Mouse (Mus musculus) hindbrain, embryonic 11.5 days (tissue): Measurements from ENCODE around the gene Syt17. TPM values are rescaled to one million over a fixed set of nuclear protein-coding genes. Genes with fewer than 3 reads are reported as not detected.
"Not testable (repeated sequence)": the region's sequence is repeated elsewhere in the genome, so short reads cannot be mapped to it uniquely, and the experiment has no call there.

Source experiments
- ATAC-seq: fragments of 200-750 bp; cut with Nextera tagmentation; 2 replicates; pipeline ENCODE4 v1.8.0; 2017; ENCODE audit warnings: mild to moderate bottlenecking, moderate TSS enrichment, moderate library complexity; ENCODE audit not compliant: low FRiP score
- DNase-seq: peaks from one replicate; pipeline ENCODE4 v3.0.0-alpha.2; 2015; ENCODE audit warnings: low spot score
- H3K27ac ChIP-seq: fragments of 300-500 bp; sonication (generic); 2 replicates; pipeline ENCODE4 v1.5.1; 2014; ENCODE audit warnings: mild to moderate bottlenecking, low read depth, low read length
- H3K27me3 ChIP-seq: fragments of 300-500 bp; sonication (generic); 2 replicates; pipeline ENCODE4 v1.6.1; 2014; ENCODE audit warnings: mild to moderate bottlenecking, low read length, moderate library complexity, mixed read lengths; ENCODE audit not compliant: control insufficient read depth, insufficient read depth
- H3K36me3 ChIP-seq: fragments of 300-500 bp; sonication (generic); 2 replicates; pipeline ENCODE4 v1.6.1; 2014; ENCODE audit warnings: mild to moderate bottlenecking, low read length, moderate library complexity, mixed read lengths; ENCODE audit not compliant: control insufficient read depth, insufficient read depth
- H3K4me1 ChIP-seq: fragments of 300-500 bp; sonication (generic); replicated peaks from 2 replicates; pipeline ENCODE4 v1.6.1; 2014; ENCODE audit warnings: low read length, mixed read lengths; ENCODE audit not compliant: control insufficient read depth, insufficient read depth
- H3K4me2 ChIP-seq: fragments of 300-500 bp; sonication (generic); replicated peaks from 2 replicates; pipeline ENCODE4 v1.6.1; 2014; ENCODE audit warnings: mild to moderate bottlenecking, low read depth, low read length
- H3K4me3 ChIP-seq: fragments of 300-500 bp; sonication (generic); 2 replicates; pipeline ENCODE4 v1.5.1; 2014; ENCODE audit warnings: low read depth, low read length
- H3K9ac ChIP-seq: fragments of 300-500 bp; sonication (generic); 2 replicates; pipeline ENCODE4 v1.6.1; 2014; ENCODE audit warnings: low read depth, low read length
- H3K9me3 ChIP-seq: fragments of 300-500 bp; sonication (generic); 2 replicates; pipeline ENCODE4 v1.6.1; 2016; ENCODE audit warnings: low read length; ENCODE audit not compliant: control insufficient read depth
- WGBS: fragments of 180-500 bp; shearing (Covaris S2); extraction: QIAGEN DNeasy Blood & Tissue Kit; methylation state at CpG from one replicate; pipeline ENCODE4 v1.1.7; 2014; 5-methylcytosine and 5-hydroxymethylcytosine counted together
- polyA plus RNA-seq: library from polyadenylated mRNA; unstranded; fragments of >200 nt; fragmentation: Nextera tagmentation; extraction: Ambion mirVana; gene quantifications from 2 replicates; pipeline ENCODE4 v1.2.1, GENCODE M21; 2014

Syt17 gene
- polyA plus RNA-seq, 1 experiment from 2014 or later = 4.1 TPM

DNA sequence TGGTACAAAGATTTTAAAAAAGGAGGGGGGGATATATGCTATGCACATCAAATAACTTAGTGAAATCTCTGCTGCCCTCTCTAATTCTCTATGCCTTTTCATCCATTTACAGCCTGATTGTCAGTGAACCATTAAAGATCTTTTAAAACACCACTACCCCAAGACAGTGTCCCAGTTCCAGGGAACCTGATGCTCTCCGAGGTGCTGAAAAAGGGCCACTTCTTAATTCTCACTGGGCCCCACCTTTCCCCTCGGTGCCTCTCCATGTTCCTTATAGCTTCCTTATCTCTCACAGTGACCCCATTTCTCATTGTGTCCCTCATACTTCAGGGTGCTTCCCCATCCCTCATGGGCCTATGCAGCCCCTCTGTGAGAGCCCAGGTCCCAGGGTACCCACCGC lies 89.0 kb downstream of the Syt17 start:
- Histone ChIP-seq H3K9ac (no peak overlapping the region), H3K9me3 (no peaks in the 10 kb centered on the region), H3K27ac (no peak overlapping the region), H3K27me3 (no peaks in the 10 kb centered on the region), H3K36me3 (no peaks in the 10 kb centered on the region), H3K4me3 (no peak overlapping the region), H3K4me2 (no peak overlapping the region), H3K4me1 (no peaks in the 10 kb centered on the region)
- no peak for ATAC-seq
- WGBS = 51% methylated on average over 3 of the region's 3 CpGs
- peak; percentile 27 for DNase-seq

DNA sequence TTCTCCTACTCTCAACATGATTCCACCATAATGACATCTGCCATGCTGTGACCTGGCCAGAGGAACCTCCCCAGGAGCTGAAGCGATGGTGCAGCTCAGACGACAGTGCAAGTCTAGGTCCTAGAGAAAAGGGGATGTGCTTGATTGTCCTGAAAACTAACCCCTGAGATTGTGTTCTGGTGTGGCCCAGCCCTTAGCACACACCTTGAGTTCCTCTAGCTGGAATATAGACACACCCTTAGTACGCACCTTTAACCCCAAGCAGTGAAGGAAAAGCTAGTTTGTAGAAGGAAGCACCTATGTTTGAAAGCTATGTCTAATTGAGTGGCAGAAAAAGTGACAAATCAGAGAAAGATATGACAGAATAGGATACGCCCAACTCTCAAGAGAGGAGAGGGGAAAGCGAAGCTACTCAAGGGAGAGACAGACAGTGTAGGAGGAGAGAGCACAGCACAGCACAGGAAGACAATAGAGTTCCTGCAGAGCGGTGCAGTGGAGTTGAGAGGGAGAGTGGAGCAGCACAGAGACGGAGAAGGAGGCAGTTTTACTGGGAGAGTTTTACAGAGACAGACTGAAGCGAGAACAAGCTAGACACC lies 91.5 kb downstream of the Syt17 start:
- H3K9ac ChIP-seq, DNase-seq, H3K4me3 ChIP-seq, ATAC-seq, H3K27ac ChIP-seq, H3K4me2 ChIP-seq, H3K4me1 ChIP-seq, H3K9me3 ChIP-seq, H3K27me3 ChIP-seq, H3K36me3 ChIP-seq: not testable (repeated sequence)
- 78% methylated on average over 8 of the region's 8 CpGs for WGBS

DNA sequence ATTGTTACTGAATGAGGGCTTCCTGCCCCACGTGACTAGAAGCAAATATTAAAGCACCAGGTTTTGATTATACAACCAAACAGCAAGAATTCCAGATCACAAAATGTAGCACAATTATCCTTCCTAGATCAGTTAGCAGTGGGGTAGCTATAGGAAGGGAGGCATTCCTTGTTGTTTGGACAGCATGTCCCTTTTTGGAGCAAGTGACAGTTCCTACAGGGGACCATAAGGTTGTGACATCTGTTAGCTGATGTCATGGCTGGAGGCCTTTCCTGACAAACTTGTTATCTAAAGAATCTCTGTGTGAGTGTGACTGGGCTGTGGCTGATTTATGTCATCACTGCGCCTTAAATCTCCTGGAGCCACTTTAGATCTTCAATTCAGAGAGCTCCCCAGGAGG lies 97.2 kb downstream of the Syt17 start:
- 77% methylated on average over 2 of the region's 2 CpGs for WGBS
- Histone ChIP-seq H3K9ac (no peak overlapping the region), H3K27ac (no peak overlapping the region), H3K4me3 (no peak overlapping the region), H3K36me3 (no peaks in the 10 kb centered on the region), H3K9me3 (no peaks in the 10 kb centered on the region), H3K27me3 (no peaks in the 10 kb centered on the region), H3K4me1 (no peaks in the 10 kb centered on the region), H3K4me2 (no peak overlapping the region)
- DNase-seq = no peak
- ATAC-seq = no peak

DNA sequence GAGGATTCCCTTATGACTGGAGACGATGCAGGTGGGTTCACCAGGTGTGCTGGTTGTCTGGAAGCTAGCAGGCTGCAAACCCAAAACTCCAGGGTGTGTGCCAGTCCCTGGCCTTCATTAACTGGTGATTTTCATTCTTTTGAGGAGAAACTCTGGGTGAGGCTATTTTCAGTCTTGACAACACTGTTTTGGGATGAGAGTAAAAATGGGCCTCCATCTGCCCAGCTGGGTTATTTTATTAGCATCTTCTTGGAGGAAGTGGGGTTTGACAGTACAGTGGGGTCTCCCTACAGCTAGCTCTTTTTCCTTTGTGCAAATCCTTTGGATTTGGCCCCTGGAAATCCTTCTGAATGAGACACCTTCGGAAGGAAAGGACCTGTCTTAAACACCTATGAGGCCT lies 101.1 kb downstream of the Syt17 start:
- 82% methylated on average over 2 of the region's 2 CpGs for WGBS
- no peaks in the 10 kb centered on the region for H3K9me3 ChIP-seq
- H3K27ac ChIP-seq = no peak overlapping the region
- H3K27me3 ChIP-seq = no peaks in the 10 kb centered on the region
- no peak for ATAC-seq
- H3K4me2 ChIP-seq = no peak overlapping the region
- no peaks in the 10 kb centered on the region for H3K4me1 ChIP-seq
- H3K36me3 ChIP-seq = no peaks in the 10 kb centered on the region
- no peak overlapping the region for H3K4me3 ChIP-seq
- no peak overlapping the region for H3K9ac ChIP-seq
- no peak for DNase-seq

DNA sequence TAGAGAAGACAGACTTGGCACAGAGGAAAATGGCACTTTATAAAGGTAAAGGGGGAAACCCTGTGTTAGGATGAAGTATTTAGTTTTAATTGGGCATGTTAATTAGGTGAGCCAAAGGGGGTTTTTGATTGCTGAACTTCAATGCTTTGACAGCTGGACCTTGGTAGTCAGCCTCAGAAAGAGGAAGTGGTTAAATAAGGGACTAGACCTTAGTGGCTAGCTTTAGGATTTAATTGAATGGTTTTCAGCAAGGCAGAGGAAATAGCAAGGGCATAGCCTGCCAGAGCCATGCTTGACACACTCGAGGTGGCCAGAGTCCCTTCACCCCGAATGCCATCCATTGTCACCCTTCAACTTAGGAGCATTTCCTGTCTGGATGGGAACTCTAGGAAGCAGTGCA lies 101.6 kb downstream of the Syt17 start:
- Histone ChIP-seq H3K4me1 (no peaks in the 10 kb centered on the region), H3K27ac (no peak overlapping the region), H3K36me3 (no peaks in the 10 kb centered on the region), H3K9ac (no peak overlapping the region), H3K4me3 (no peak overlapping the region), H3K9me3 (no peaks in the 10 kb centered on the region), H3K4me2 (no peak overlapping the region), H3K27me3 (no peaks in the 10 kb centered on the region)
- WGBS = 67% methylated on average over 2 of the region's 2 CpGs
- DNase-seq (no peak), ATAC-seq (no peak)

DNA sequence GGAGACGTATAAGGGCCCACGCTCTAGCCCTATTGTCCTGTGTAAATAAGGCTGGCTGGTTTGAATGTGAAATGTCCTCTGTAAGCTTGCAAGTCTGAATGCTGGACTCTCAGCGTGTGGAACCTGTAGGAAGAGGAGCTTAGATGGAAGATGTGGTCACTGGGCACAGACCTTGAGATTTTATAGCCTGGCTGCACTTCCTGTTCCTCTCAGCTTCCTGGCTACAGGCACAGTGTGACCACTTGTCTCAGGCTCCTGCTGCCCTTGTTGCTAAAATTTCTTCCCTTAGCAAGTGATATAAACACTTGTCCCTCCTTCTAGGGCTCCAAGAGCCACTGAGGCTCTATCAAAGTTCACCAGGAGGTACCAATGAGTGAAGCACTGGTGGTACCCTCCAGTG lies 102.6 kb downstream of the Syt17 start:
- Histone ChIP-seq H3K9me3 (no peaks in the 10 kb centered on the region), H3K27me3 (no peaks in the 10 kb centered on the region), H3K4me2 (no peak overlapping the region), H3K9ac (no peak overlapping the region), H3K36me3 (no peaks in the 10 kb centered on the region), H3K4me1 (no peaks in the 10 kb centered on the region), H3K27ac (no peak overlapping the region), H3K4me3 (no peak overlapping the region)
- DNase-seq (no peak), ATAC-seq (no peak)
- WGBS = 83% methylated on average over 3 of the region's 3 CpGs

DNA sequence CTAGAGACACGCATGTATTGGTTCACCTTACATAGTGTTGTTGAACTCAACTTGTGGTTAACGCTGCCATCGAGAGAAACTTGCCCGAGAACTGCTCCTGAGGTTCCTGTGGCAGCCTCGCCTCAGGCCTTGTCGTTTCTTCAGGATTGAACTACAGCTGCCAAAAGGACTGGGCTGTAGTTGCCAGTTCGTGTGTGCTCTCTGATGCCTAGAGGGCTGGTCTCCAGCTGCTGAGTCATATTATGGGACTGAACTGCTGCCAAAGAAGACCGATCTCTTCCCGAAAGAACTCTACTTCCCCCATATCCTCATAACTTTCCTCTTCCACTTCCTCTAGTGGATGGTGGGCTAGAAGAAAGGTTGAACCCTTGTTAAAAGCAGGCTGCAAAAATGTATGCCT lies 103.3 kb downstream of the Syt17 start:
- Histone ChIP-seq H3K4me2 (no peak overlapping the region), H3K9me3 (no peaks in the 10 kb centered on the region), H3K27me3 (no peaks in the 10 kb centered on the region), H3K4me3 (no peak overlapping the region), H3K36me3 (no peaks in the 10 kb centered on the region), H3K4me1 (no peaks in the 10 kb centered on the region), H3K9ac (no peak overlapping the region), H3K27ac (no peak overlapping the region)
- DNase-seq = no peak
- no peak for ATAC-seq
- 88% methylated on average over 9 of the region's 9 CpGs for WGBS

Other genes starting within 250 kb of the Syt17 start
- 20.1 and 30.3 TPM in 2 replicates for gene Smg1, start 204.6 kb downstream of the Syt17 start, polyA plus RNA-seq
- gene Itpripl2, start 43.8 kb upstream of the Syt17 start, polyA plus RNA-seq = 0.92 and 1.4 TPM in 2 replicates
- gene Coq7, start 85.1 kb upstream of the Syt17 start, polyA plus RNA-seq = 103 and 115 TPM in 2 replicates
- gene Tmc7, start 136.5 kb upstream of the Syt17 start, polyA plus RNA-seq = 9.8 and 10.2 TPM in 2 replicates
- 0.08 and 0.20 TPM in 2 replicates for gene Tmc5, start 149.1 kb upstream of the Syt17 start, polyA plus RNA-seq